Mouse (Mus musculus) thymus, adult 2 months (tissue): ENCODE data around the gene Usp54.

Experiments used
- CTCF ChIP-seq: fragments of 200-500 bp; IDR thresholded peaks from 2 replicates; pipeline ENCODE4 v1.5.1; 2012; ENCODE audit warnings: mild to moderate bottlenecking, control low read depth, low read length, moderate library complexity, borderline replicate concordance; ENCODE audit not compliant: control insufficient read depth, poor library complexity, insufficient read depth; ENCODE audit errors: extremely low read depth
- POLR2A ChIP-seq: fragments of 200-500 bp; IDR thresholded peaks from 2 replicates; pipeline ENCODE4 v1.6.1; 2012; ENCODE audit warnings: mild to moderate bottlenecking, low read length, control low read depth, moderate library complexity; ENCODE audit not compliant: control insufficient read depth, poor library complexity, insufficient read depth; ENCODE audit errors: extremely low read depth

GRCm38 (mm10) chr14:20658902-20659301 is 18.0 kb upstream of the Usp54 start:
- TF ChIP-seq CTCF (no peak), POLR2A (no peak)
